Mouse (Mus musculus) erythroid progenitor cell, adult 5-6 weeks (primary cell): ENCODE results near the gene Hist1h2bf. TPM values are rescaled to one million over a fixed set of nuclear protein-coding genes. Genes with fewer than 3 reads are reported as not detected.

Source experiments
- ATAC-seq: replicated peaks from 2 replicates; pipeline ENCODE4 v1.8.0; 2016; ENCODE audit warnings: moderate number of reproducible peaks, mild to moderate bottlenecking, moderate TSS enrichment, inconsistent platforms; ENCODE audit not compliant: poor library complexity, low FRiP score, severe bottlenecking
- total RNA-seq, 2 experiments: library from RNA; stranded (forward) in 1 of 2; stranded (reverse) in 1 of 2; fragments of 150-400 nt in 1 of 2; fragments of 186-747, 209-891 nt in 1 of 2; gene quantifications; 2 replicates each; pipeline versions ENCODE4 v1.2.3 to v1.2.4; 2015 to 2017; ENCODE audit warnings: low replicate concordance in 2 of 2

Gene Hist1h2bf
- total RNA-seq (2015; ENCODE audit: low replicate concordance): 1,210 and 1,460 TPM in 2 replicates
- total RNA-seq (2017; ENCODE audit: low replicate concordance): 1,557 and 1,840 TPM in 2 replicates

DNA sequence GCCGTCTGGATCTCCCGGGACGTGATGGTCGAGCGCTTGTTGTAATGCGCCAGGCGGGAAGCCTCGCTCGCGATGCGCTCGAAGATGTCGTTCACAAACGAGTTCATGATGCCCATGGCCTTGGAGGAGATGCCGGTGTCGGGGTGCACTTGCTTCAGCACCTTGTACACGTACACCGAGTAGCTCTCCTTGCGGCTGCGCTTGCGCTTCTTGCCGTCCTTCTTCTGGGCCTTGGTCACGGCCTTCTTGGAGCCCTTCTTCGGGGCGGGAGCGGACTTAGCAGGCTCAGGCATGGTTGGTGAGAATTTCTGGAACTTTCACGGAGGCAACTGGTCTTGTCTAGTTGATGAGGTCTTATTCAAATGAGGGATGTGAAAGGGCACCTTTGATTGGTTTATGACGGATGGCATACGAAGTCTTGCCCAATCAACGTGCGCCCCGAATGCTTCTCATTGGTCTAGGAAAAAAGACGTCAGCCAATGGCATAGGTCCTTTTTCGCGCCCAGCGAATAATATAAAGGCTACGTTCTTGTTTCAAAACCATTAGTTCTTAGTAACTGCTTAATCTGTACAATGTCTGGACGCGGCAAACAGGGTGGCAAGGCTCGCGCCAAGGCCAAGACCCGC lies at the start of gene Hist1h2bf, which contains the start of gene Hist1h2ad:
Hist1h2bf (minus strand) TSS at position 299 of the 627 bp plus-strand sequence.
Hist1h2ad (plus strand) TSS at position 484 of the 627 bp plus-strand sequence.
- peak; percentile 69 for ATAC-seq

DNA sequence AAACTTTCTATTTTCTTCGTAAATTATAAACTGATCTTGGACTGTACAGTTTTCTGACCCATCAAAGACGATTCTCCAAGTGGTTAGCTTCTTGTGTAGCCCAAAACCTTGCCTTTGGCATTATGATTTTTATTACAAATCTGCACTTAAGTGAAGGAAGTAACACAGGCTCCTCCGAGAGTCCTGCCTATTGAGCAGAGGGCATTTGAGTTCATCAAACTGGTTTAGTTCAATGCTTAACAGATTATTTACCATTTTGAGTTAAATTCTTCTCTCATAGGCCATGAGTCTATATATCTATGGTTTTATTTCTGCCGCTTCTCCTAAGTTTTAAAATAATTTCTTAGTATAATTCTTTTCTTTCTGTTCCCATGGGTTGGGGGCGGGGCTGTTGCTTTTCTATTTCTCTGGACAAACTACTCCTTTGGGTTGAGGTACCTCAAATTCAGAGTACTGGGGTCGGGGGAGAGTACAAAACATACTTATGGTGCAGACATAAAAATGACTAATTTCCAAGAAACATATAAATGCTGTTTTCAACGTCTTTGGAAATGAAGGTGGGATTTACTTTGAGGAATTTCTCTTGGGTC lies 49.0 kb upstream of the Hist1h2bf start:
- ATAC-seq: no peak

DNA sequence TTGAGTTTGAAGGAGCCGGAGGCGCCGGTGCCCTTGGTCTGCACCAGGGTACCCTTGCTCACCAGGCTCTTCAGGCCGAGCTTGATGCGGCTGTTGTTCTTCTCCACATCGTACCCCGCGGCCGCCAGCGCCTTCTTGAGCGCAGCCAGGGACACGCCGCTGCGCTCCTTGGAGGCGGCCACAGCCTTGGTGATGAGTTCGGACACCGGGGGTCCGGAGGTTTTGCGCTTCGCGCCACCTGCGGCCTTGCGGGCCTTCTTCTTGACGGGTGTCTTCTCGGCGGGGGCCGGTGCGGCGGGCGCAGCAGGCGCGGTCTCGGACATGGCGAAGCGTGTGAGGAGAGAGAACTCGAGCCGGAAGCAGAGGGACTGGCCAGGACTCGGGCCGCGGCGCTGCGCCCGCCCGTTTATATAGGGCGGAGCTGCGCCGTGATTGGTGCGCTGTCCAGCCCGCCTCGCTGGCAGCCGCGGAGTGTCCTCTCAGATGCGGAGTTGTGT lies 48.2 kb upstream of the Hist1h2bf start, which contains the start of gene Hist1h1e:
Hist1h1e (minus strand) TSS at position 384 of the 497 bp plus-strand sequence.
- peak; percentile 65 for ATAC-seq

DNA sequence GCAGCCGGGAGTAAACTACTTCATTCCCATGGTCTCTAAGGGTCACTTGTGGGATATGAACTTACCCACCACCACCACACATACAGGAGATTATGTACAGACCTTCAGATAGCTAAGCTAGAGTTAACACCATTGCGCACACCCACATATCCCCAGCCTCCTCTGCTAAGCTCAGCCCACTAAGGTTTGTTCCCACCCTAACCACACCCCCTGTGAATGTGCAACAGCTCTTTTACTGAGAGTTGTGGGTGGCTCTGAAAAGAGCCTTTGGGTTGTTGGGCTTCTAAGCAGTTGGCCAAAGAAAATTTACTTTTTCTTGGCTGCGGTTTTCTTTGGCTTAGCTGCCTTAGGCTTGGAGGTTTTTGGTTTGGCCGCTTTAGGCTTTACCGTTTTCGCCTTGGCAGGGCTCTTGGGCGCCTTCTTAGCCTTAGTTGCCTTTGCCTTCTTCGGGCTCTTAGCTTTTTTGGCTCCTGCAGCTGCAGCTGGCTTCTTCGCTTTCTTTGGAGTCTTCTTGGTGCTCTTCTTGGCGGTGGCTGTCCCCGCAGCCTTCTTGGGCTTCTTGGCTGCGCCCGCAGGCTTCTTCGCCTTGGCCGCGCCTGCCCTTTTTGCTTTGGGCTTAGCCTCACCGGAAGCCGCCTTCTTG lies 47.7 kb upstream of the Hist1h2bf start:
- peak; percentile 75 for ATAC-seq

DNA sequence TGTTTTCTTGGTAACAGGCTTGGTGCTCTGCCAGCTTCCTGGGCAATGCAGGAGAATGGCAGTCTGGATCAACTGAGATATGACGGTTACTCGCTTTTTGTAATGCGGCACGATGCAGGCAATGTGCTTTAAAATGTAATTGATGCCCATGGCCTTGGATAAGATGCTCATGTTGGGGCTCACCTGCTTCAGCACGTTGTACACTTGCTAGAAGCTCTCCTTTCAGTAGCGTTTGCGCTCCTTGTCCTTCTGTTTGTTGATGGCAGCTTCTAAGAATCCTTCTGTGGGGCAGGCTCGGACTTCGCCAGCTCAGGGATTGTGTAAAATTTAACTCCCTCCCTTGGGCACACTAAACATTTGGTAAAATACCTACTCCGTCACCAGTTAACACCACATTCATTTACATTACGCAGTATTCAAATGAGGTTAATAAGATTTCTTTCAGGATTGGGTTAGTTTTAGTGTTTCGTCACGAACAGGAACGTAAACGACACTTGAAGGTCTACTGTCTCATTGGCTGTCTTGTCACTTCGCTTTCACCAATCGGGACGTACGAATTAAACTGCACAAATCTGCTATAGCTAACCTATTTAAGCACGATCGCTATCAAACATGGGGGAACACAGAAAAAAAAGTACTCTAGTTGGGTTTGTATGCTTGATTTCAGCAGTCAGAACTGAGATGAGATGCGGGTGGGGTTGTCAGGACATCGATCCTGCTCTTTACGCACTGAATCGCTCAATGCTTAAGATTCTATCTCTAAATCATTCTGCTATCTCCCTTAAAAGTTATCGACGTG lies 46.9 kb upstream of the Hist1h2bf start, which contains the start of gene Hist1h2be:
Hist1h2be (minus strand) TSS at position 392 of the 799 bp plus-strand sequence.
- ATAC-seq: peak; percentile 75

DNA sequence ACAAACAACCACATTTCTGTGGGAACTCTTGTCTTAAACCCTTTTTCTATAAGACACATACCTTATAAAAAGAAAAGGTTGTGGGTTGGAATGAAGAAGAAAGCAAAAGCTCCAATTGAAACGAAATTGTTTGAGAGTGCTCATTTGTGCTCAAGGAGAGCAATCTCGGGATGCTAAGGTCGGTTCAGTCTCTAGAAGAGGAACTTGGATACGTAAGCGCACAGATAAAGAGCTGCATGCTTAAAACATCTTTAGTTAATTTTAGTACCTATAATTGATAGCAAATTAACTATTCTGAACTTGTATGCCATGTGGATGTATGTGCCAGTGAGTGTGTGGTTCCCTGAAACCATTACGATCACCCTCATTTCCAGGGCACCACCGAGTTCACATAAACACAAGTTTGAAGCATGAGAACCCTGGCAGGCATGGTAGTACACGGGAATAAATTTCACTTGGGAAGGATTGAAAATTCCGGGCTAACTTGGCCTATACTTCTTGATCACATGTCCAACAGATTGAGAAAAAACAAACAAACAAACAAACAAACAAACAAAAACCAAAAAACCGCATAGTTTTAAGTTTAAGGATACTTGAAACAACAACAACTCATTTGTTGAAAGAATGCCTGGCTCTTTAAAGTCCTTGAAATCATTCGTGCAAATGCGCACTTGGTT lies 46.2 kb upstream of the Hist1h2bf start:
- no peak for ATAC-seq

DNA sequence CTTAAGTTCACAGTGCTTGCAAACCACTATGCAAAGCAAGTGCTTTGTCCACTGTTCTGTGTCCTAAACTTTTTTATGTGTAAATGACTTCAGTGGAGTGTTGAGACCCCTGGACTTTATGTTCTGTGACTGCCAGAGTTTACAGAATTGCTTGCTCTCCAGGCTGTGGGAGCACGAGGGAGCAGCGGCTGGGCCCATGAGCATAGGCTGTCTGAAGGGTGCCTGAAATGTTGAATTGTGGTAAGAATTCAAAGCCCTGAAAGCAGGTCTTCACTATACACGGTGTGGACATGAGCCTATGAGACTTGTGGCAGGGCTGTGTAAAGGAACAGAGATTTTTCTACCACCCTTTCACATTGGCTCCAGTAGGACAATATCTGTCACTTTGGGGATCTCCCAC lies 37.6 kb upstream of the Hist1h2bf start:
- no peak for ATAC-seq

DNA sequence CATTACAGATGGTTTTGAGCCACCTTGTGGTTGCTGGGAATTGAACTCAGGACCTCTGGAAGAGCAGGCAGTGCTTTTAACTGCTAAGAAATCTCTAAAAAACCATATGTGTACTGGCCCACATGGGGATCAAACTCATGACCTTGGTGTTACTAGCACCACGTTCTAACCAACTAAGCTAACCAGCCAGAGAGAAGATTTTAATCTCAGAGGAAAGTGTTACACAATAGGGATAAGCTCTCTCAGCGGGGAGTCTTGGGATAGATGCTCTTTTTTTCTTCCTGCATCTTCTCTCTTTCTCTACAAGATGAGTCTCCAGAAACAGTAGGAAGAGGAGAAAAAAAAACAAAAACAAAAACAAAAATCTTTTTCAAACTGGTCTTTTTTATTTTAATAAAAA lies 36.4 kb upstream of the Hist1h2bf start:
- ATAC-seq: no peak

DNA sequence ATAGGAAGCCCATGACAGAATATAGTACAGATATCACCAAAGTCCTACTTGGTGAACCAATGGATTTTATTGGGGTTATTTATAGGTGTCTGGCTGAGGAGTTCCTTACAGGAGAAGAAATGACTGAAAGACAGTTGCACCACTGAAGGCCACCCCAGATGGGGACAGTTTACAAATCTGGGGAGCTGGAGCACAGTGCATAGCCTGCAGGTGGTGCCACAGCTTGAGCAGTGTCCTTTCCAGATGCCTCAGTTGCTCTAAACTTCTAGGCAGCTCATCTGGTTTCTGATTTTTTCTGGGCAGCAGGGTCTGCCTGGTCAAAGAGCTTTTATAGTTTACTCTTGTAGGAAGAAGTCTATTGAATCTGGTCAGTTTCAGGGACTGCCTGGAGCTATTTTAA lies 35.8 kb upstream of the Hist1h2bf start:
- 0 out of 2 replicates have a peak, but pooled peaks have one; percentile 32 for ATAC-seq

DNA sequence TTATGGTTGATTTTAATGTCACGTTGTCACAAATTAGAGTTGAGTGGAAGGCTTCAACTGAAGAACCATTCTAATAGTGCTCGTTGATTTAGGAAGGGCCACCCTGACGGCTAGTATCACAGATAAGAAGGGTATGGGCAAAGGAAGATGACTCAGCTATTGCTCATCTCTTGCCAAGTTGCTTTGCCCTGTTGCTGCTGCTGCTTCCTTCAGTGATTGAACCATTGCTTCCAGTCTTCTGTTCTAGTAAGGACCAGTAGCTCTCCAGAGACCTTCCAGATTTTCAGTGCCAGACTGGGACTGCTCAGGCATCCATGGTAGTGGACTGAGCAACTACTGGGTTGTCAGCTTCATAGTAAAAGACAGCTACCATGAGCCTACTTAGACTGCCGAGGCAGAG lies 35.2 kb upstream of the Hist1h2bf start:
- ATAC-seq: peak; percentile 99

DNA sequence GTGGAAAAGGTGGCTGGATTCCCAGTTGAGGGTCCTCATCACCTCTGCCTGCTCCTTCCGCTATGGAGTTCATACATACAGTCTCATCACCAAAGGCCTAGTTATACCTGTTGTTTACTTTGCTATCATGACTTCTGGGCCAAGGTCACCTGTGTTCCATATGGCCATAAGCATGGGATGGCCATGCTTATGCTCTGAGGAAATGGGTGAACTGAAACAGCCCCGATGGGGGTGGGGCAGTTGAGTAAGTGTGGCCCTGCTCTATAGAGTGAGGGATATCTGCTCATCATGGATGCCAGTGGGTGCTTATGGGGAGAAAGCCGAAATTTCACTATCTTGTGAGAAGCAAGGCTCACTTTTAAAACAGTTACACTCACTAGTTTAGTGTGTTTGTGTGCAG lies 31.1 kb upstream of the Hist1h2bf start:
- ATAC-seq: no peak

DNA sequence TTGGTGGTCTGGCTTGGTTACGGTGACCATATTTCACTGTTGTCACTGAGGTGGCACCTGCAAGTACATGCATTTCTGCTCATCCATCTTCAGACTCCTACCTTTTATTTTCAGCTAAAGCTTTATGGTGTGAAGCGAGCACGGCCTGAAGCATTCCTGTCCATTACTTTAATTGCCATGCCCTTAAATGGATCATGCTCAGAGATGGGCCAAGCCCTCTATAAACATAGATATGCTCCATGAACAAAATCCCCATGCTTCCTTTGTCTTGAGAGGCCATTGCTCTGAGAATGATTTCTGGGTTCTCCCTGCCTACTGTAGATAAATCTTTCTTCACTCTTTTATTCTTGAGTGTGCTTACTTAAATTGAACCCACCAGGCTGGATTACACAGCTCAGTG lies 30.5 kb upstream of the Hist1h2bf start:
- ATAC-seq: no peak

DNA sequence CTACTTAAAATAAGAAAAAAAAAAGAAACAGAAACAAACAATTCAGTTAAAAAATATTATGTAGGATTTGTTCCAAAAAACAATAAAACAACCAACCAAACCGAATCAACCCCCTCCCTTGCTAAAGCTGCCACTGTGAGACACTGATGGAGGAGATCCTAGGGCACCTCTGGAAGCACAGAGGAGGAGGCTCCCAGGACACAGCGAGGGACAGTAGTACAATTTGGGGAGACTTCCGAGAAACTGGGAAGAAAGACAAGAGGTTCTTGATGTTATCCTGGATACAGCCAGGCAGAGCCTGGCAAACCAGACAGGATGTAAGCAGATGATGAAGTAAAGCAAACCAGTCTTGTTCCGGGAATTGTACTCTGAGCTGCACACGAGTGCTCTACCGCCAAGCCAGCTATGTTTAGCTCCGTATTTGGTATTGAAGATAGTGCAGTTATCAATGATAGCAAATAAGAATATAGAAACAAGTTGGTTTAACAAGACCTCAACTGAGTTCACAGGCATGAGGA lies 29.2 kb upstream of the Hist1h2bf start:
- no peak for ATAC-seq

DNA sequence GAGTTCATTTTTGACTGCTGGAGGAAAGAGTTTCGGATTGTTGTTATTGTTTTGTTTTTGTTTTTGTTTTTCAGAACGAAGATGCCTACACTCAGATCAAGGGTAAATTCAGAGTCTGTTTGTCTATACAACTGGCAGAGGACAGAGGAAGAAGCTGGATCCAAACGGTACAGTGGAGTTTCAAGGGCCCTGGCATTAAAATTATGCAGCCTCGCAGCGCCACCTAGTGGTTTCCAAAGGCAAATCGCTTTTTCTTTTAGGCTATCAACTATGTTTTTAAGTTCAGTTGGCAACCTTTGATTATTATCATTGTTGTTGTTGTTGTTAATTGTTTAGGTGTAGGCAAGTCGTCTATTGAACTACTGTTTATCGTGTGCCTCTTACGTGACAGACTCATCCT lies 24.0 kb upstream of the Hist1h2bf start:
- peak; percentile 49 for ATAC-seq

DNA sequence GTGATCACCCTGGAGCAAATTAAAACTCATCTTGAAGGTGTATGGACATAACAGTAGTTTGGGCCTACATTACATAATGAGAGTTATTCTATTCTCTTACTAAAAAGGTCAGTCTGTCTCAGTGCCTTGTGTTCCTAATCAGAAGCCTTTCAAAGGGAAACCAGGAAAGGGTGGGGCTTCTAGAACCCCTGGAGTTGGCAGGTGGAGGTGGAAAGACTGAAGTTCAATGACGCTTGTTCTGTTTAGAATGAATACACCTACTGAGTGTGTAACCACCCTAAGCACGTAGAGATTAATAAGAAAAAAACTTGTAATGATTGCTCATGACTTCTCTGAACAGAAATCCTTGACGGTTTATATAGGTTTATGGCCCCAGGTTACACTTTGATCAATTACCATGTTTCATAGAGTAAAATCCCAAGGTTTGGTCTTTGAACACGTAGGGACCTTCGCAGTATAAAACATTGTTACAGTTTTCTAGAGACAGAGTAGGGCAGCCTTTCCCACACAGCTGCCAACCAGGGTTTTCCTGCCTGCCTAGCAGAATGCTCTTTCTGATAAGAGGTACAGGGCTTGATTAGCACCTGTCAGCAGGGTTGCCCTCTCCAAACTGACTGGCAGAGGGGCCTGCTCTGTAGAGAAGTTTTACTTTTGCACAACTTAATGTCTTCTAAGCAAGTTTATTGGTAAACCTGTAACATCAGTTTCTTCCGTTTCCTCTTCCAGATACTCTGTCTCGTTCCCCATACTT lies 21.8 kb upstream of the Hist1h2bf start:
- peak; percentile 93 for ATAC-seq

DNA sequence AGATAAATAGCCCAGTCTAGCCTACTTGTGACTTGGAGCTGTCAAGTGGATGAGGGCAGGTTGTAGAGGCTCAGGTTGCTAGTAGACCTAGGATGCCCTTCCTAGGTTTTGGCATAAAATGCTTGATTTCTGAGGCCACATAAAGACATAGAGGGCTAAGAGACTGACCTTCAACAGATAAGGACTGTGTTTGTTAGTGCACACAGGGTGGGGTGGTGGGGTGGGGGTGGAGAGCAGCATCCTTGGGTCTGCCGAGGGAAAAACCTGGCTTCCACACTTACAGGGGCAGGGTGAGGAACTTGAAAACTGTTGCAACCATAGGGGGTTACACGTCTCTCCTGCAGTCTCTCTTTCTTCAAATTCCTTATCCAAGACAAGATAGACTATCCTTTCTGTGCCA lies 21.2 kb upstream of the Hist1h2bf start:
- no peak for ATAC-seq

DNA sequence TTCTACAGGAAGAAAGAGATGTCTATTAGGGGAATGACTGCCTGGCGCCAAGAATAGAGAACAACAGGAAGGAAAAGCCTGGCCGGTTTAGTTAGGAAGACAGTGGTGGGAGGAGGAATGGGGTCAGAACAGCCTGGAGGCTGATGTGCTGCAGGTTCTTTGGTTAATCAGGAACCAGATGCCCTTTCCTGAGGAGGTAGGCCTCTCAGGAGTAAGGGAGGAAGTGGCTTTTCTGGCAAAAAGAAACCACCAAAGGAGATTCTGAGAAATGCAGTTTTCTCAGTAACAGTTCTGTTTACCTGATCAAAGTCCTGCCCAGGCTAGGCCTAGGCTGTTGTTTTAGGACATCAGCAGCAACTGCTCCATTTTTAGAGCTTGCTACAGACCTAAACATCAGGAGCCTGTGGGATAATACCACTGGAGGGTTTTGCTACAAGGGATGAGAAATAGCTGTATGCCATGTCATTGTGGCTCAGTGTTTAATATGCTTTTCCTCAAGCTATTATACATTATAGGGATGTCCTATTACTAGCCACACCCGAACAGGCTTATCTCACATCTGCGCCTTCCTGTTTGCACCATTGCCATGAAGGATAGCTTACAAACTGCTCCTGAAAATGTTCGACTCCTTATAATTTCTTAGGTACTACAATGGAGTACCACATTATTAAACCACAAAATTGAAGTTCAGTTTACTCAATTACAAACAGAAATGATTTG lies 19.2 kb upstream of the Hist1h2bf start:
- ATAC-seq: peak; percentile 57

DNA sequence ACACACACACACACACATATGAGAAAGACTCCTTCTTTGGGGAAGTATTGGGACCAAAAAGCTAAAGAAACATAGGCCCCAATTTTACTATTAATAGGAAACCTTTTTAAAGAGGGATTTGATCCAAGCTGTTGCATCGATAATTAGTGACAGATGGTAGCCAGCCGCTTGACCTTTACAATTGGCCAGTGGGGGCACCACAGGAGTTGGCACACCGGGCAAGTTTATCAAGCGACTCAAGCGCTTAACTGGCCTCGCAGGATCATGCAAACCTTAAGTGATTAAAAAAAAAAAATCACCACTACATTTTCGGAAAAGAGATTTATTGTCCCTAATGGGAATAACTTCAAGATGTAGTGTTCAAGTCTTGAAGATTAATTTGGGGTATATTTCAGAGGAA lies 18.6 kb upstream of the Hist1h2bf start:
- no peak for ATAC-seq
